Mouse (Mus musculus) kidney, postnatal 25 days (tissue): ENCODE data around the gene Abcc4.
A peak's percentile ranks its signal among the peaks of the same experiment; 100 is the strongest.

Experiments
- DNase-seq, 2 experiments: peaks; one replicate each; pipeline ENCODE4 v3.0.0; 2021; ENCODE audit warnings: mixed read lengths in 2 of 2

The Abcc4 gene

GRCm38 (mm10) chr14:118712889-118713288 lies 6.9 kb upstream of the Abcc4 start:
- no peak for DNase-seq

- DNase-seq, result no peak
These were observed 4.9 kb upstream of the Abcc4 start for GRCm38 (mm10) chr14:118710945-118711344.

GRCm38 (mm10) chr14:118709736-118710135 lies 3.7 kb upstream of the Abcc4 start:
- DNase-seq, result peak; percentile 95 to 96

GRCm38 (mm10) chr14:118708126-118708525 lies 2.1 kb upstream of the Abcc4 start:
- DNase-seq, result peak in 1 of 2 experiments; percentile 22

DNA sequence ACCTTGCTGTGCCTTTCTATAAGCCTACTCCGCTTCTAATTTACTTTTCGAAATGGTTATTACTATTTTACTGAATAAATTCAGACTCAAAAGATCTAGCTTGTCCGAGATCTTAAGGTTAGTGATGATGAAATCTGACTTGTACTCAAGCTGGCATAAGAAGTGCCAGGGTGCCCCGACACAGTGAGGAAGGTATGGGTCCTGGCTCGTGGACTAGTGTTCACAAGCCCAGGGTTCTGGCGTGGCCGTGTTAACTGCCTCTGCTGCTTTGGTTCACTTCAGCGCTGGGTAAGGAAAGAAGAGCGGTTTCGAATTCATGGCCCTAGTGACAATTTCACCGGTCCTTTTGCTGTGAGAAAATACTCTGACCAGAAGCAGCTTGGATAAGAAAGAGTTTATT lies 943 bp upstream of the Abcc4 start:
- DNase-seq, result no peak

DNA sequence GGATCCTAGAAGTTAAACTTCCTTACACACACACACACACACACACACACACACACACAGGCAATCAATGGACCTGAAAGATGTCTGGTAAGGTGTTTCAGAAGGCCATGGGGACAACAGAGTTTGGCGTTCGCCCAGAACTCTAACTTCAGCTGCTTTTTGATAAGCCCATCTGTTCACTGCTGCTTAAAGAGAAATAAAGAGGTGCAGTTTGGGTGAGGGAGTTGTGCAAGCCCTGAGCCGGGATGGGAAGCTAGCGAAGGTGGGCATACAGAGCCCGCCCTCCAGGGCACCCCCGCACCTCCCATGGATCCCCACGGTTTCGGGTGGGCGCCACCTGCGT lies 583 bp downstream of the Abcc4 start:
- peak; percentile 34 to 49 for DNase-seq

DNA sequence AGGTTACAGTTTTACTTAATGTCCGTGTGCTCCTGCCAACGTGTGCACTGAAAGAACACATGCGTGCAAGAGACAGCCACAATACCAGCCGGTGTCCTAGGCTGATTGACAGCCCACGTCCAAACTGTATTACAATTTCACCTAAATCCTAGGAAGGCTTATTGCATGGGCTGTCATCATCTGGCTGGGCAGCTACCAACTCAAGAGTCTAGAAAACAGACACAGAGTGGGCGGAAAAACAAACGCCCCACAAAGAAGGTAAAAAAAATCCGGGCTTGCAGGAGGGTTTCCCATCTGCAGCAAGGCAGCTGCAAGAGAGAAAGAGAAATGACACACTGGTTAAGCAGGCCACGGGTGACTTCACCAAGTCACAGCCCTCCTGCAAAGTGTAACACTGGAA lies 2.7 kb downstream of the Abcc4 start:
- peak in 1 of 2 experiments; percentile 31 for DNase-seq

DNA sequence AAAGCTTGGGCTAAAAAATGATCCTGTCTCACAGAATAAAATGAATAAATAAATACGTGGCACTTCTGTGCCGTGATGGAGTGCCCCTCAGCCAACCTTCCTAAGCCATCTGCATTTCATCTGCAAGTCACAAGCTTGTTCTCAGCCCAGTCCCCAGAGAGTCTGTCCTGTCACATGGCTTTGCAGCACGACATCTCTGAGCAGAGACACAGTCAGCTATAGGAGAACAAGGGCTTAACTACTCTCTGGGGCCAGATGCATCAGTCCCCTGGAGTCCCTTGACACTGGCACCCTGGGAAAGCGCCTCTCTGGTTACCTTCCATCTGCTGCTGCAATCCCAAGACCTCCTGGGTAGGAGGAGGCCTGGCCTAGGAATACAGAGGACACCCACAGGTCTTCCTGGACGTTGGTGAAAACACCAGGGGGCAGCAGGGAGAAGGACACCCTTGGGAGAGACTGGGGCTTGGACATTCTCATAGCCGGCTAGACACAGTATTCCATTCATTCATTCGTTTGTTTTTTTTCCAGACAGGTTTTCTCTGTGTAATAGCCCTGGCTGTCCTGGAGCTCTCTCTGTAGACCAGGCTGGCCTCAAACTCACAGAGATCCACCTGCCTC lies 3.9 kb downstream of the Abcc4 start:
- peak; percentile 85 to 86 for DNase-seq

- peak in 1 of 2 experiments; percentile 20 for DNase-seq
These were observed 5.4 kb downstream of the Abcc4 start for GRCm38 (mm10) chr14:118700576-118700975.

DNA sequence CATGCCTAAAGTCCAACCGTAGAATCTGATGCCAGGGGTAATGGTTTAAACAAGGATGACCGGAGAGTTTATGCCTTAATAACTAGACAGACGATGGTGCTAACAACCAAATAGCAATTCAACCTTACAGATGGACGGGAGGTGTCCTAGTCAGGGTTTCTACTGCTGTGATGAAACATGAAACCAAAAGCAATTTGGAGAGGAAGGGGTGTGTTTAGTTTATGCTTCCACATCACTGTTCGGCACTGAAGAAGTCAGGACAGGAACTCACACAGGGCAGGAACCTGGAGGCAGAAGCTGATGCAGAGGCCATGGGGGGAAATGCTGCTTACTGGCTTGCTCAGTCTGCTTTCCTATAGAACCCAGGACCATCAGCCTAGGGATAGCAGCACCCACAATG lies 6.1 kb downstream of the Abcc4 start:
- DNase-seq, result peak in 1 of 2 experiments; percentile 25

- peak in 1 of 2 experiments; percentile 63 for DNase-seq
These were observed 6.5 kb downstream of the Abcc4 start for GRCm38 (mm10) chr14:118699508-118699907.

GRCm38 (mm10) chr14:118696556-118697289 lies 9.3 kb downstream of the Abcc4 start:
- DNase-seq, result peak in 1 of 2 experiments; percentile 23

- peak in 1 of 2 experiments; percentile 23 for DNase-seq
These were observed 10.2 kb downstream of the Abcc4 start for GRCm38 (mm10) chr14:118695866-118696265.

GRCm38 (mm10) chr14:118694321-118694720 lies 11.7 kb downstream of the Abcc4 start:
- DNase-seq, result peak; percentile 62 to 86

DNA sequence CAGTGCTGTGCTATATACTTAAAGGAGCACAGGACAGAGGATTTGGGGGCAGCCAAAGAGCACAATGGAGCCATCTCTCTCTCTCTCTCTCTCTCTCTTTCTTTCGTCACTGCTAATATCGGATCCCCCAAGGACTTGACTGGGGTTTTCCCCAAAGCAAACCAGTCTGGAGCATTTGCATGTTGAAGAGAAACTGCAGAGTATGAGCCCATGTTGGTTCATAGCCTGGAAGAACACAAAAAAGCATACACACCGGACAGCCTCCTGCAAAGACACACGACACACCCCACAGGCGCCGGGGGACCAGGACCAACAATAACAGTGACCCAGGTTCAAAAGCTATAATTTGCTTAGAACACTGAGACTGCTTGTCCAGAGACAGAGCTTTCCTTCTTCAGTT lies 14.1 kb downstream of the Abcc4 start:
- peak in 1 of 2 experiments; percentile 39 for DNase-seq

DNA sequence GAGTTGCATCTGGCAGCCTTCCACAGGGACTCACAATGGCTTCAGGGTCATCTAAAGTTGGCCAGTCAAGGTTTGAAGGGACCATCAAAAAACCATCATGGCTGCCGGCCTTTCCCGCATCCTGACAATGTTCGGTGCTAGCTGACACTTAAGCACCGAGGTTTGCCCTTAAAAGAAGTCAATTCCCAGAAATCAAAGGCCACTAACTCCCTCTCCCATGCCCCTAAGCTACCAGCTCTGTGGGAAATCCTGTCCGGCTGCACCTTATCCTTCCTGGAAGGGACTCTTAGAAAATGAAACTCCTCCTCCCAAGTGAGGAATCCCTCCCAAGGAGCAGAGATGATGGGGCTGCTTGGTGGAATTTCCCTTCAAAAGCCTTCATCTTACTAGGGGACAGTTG lies 14.6 kb downstream of the Abcc4 start:
- peak in 1 of 2 experiments; percentile 49 for DNase-seq

DNA sequence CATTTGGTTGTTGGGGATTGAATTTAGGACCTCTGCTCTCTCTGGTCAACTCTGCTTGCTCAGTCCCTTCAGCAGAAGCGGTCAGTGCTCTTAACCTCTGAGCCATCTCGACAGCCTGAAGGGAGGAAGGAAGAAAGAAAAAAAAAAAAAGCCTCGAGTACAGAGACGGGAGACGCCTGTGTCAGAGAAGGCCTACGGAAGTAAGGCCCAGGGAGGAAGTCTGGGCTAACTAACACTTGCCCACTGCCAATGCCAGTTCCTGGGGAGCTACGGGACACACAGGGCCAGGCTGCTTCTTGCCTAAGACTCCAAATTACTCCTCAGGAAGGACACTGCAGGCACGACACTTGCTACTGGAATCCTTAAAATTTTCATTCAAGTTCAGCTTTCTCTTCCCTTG lies 15.1 kb downstream of the Abcc4 start:
- DNase-seq, result peak in 1 of 2 experiments; percentile 59

- DNase-seq, result peak; percentile 35 to 70
These were observed 15.7 kb downstream of the Abcc4 start for GRCm38 (mm10) chr14:118690336-118690735.

DNA sequence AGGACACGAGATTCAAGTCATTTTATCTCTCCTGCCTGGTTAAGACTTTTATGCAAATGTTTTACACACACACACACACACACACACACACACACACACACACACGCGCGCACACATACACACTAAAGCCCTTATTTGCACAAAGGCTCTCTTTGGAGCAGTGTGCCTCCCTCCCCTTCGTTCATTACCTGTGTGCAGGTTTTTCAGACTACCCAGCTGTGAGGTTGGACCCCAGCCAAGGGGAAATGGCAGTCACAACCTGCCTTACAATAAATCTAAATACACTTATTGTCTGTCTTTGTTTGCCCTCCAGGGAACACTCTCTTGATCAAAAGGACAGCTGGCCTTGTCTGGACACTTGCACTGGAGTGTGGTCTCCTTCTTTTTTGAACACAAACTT lies 17.4 kb downstream of the Abcc4 start:
- peak; percentile 61 to 68 for DNase-seq

DNA sequence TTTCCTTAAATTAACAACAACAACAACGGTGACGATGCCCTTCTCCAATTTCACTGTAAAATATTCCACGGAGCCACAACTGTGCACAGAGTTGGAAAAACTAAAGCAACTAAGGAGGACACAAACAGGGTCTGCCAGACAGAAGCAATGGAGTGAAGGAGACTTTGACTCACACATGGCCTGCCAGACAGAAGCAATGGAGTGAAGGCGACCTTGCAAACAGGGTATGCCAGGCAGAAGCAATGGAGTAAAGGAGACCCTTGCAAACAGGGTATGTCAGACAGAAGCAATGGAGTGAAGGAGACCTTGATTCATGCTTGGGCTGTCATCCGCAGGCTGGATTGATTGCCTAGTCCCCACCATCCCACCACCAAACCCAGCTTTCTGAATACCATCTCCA lies 19.2 kb downstream of the Abcc4 start:
- peak in 1 of 2 experiments; percentile 39 for DNase-seq

- DNase-seq, result no peak
These were observed 20.4 kb downstream of the Abcc4 start for GRCm38 (mm10) chr14:118685572-118685971.

GRCm38 (mm10) chr14:118682339-118683034 lies 23.5 kb downstream of the Abcc4 start:
- DNase-seq, result no peak

GRCm38 (mm10) chr14:118681087-118681486 lies 24.9 kb downstream of the Abcc4 start:
- DNase-seq, result no peak
